Mouse (Mus musculus): ENCODE data around the gene Tuba1c.
"Not testable (repeated sequence)": the region's sequence is repeated elsewhere in the genome, so short reads cannot be mapped to it uniquely, and the experiment has no call there.

The Tuba1c gene

GRCm38 (mm10) chr15:99030585-99031387 is 1.1 kb downstream of the Tuba1c start:
- DNase-seq (ENCODE audit: low spot score) = peak; percentile 63

- no peak for DNase-seq (ENCODE audit: low spot score)
Measured at GRCm38 (mm10) chr15:99031388-99031675, 1.6 kb downstream of the Tuba1c start.

GRCm38 (mm10) chr15:99032041-99032725 is 2.5 kb downstream of the Tuba1c start:
- no peak for DNase-seq (ENCODE audit: low spot score)

GRCm38 (mm10) chr15:99032726-99033250 is 3.1 kb downstream of the Tuba1c start:
- no peak for DNase-seq (ENCODE audit: low spot score)

- no peak for DNase-seq (ENCODE audit: low spot score)
Measured at GRCm38 (mm10) chr15:99033498-99034270, 4.0 kb downstream of the Tuba1c start.

GRCm38 (mm10) chr15:99035431-99035830 is 5.7 kb downstream of the Tuba1c start:
- DNase-seq (ENCODE audit: low spot score) = no peak

- DNase-seq (ENCODE audit: low spot score) = no peak
Measured at GRCm38 (mm10) chr15:99036249-99036905, 6.7 kb downstream of the Tuba1c start.

GRCm38 (mm10) chr15:99038025-99038424 is 8.3 kb downstream of the Tuba1c start:
- no peak for DNase-seq (ENCODE audit: low spot score)

- DNase-seq (ENCODE audit: low spot score) = no peak
Measured at GRCm38 (mm10) chr15:99038797-99039196, 9.1 kb downstream of the Tuba1c start.

- no peak for DNase-seq (ENCODE audit: low spot score)
Measured at GRCm38 (mm10) chr15:99039306-99039705, 9.6 kb downstream of the Tuba1c start.

- DNase-seq (ENCODE audit: low spot score) = no peak
Measured at GRCm38 (mm10) chr15:99039996-99040919, 10.6 kb downstream of the Tuba1c start.

GRCm38 (mm10) chr15:99040920-99041856 is 11.5 kb downstream of the Tuba1c start:
- no peak for DNase-seq (ENCODE audit: low spot score)

- no peak for DNase-seq (ENCODE audit: low spot score)
Measured at GRCm38 (mm10) chr15:99042334-99042733, 12.6 kb downstream of the Tuba1c start.

- no peak for DNase-seq (ENCODE audit: low spot score)
Measured at GRCm38 (mm10) chr15:99044854-99045253, 15.2 kb downstream of the Tuba1c start.

- DNase-seq (ENCODE audit: low spot score) = not testable (repeated sequence)
Measured at GRCm38 (mm10) chr15:99045734-99046133, 16.0 kb downstream of the Tuba1c start.

- peak; percentile 90 for DNase-seq (ENCODE audit: low spot score)
Measured at GRCm38 (mm10) chr15:99049473-99050253, 20.0 kb downstream of the Tuba1c start.

GRCm38 (mm10) chr15:99053373-99053772 is 23.7 kb downstream of the Tuba1c start:
- peak; percentile 59 for DNase-seq (ENCODE audit: low spot score)

- DNase-seq (ENCODE audit: low spot score) = no peak
Measured at GRCm38 (mm10) chr15:99055040-99055439, 25.3 kb downstream of the Tuba1c start, which contains the start of gene Prph. Prph (plus strand) TSS chr15:99055174.

GRCm38 (mm10) chr15:99055511-99055961 is 25.8 kb downstream of the Tuba1c start:
- peak; percentile 62 for DNase-seq (ENCODE audit: low spot score)
